Mouse (Mus musculus) stomach, postnatal 0 days (tissue): ENCODE data around the gene Zfp830. TPM values are rescaled to one million over a fixed set of nuclear protein-coding genes. Genes with fewer than 3 reads are reported as not detected.

Experiments
- ATAC-seq: fragments of 200-750 bp; cut with Nextera tagmentation; 2 replicates; pipeline ENCODE4 v1.8.0; 2017; ENCODE audit not compliant: low FRiP score, low TSS enrichment
- DNase-seq: peaks from one replicate; pipeline ENCODE4 v3.0.0-alpha.2; 2016; ENCODE audit warnings: low spot score
- H3K27ac ChIP-seq: fragments of 300-500 bp; sonication (generic); replicated peaks from 2 replicates; pipeline ENCODE4 v1.5.1; 2014; ENCODE audit warnings: mild to moderate bottlenecking, control low read depth
- H3K27me3 ChIP-seq: fragments of 300-500 bp; sonication (generic); 2 replicates; pipeline ENCODE4 v1.6.1; 2014; ENCODE audit warnings: low read length; ENCODE audit not compliant: control insufficient read depth, insufficient read depth
- H3K36me3 ChIP-seq: fragments of 300-500 bp; sonication (generic); 2 replicates; pipeline ENCODE4 v1.6.1; 2014; ENCODE audit warnings: low read length, mixed read lengths; ENCODE audit not compliant: control insufficient read depth, insufficient read depth
- H3K4me1 ChIP-seq: fragments of 300-500 bp; sonication (generic); replicated peaks from 2 replicates; pipeline ENCODE4 v1.6.1; 2014; ENCODE audit warnings: antibody characterized with exemption; ENCODE audit not compliant: control insufficient read depth, insufficient read depth
- H3K4me2 ChIP-seq: fragments of 300-500 bp; sonication (generic); replicated peaks from 2 replicates; pipeline ENCODE4 v1.6.1; 2014; ENCODE audit warnings: low read depth, mild to moderate bottlenecking, control low read depth, moderate library complexity
- H3K4me3 ChIP-seq: fragments of 300-500 bp; sonication (generic); 2 replicates; pipeline ENCODE4 v1.5.1; 2014; ENCODE audit warnings: low read depth, low read length, control low read depth
- H3K9ac ChIP-seq: fragments of 300-500 bp; sonication (generic); 2 replicates; pipeline ENCODE4 v1.6.1; 2014; ENCODE audit warnings: mild to moderate bottlenecking, low read length, control low read depth, mixed read lengths
- H3K9me3 ChIP-seq: fragments of 300-500 bp; sonication (generic); 2 replicates; pipeline ENCODE4 v1.6.1; 2016; ENCODE audit warnings: low read length; ENCODE audit not compliant: control insufficient read depth
- CTCF ChIP-seq: IDR thresholded peaks from 2 replicates; pipeline ENCODE4 v1.5.1; 2016; ENCODE audit warnings: antibody characterized with exemption, low read depth, mild to moderate bottlenecking, moderate library complexity
- EP300 ChIP-seq: optimal IDR thresholded peaks from 2 replicates; pipeline ENCODE3; 2016; ENCODE audit warnings: antibody characterized with exemption
- WGBS: fragments of 180-500 bp; shearing (Covaris S2); extraction: QIAGEN DNeasy Blood & Tissue Kit; methylation state at CpG from one replicate; pipeline ENCODE4 v1.1.7; 2014; 5-methylcytosine and 5-hydroxymethylcytosine counted together
- polyA plus RNA-seq: library from polyadenylated mRNA; unstranded; fragments of >200 nt; fragmentation: Nextera tagmentation; extraction: Ambion mirVana; gene quantifications from 2 replicates; pipeline ENCODE4 v1.2.1, GENCODE M21; 2015

Zfp830 gene
- polyA plus RNA-seq, 1 experiment from 2014 or later = 19.2 TPM

DNA sequence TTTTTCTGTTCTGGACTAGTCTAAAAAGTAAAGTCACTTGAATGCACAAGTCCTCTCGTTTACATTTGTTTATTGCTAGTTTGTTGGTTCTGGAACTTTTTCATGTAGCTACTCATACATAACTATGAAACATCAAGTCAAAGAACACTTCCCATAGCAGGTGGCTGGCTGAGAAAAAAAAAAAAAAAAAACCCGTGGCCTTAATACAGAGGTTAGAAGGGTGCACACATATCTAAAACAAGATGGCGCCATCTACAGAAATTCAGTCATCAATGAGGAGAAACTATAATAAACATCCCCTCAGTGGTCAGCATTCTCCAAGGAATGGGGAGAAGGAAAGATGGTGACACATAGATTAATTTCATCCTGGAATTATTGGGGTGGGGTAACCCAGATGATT lies 43.2 kb downstream of the Zfp830 start:
- Histone ChIP-seq H3K9ac (no peak overlapping the region), H3K4me3 (no peak overlapping the region), H3K9me3 (no peaks in the 10 kb centered on the region), H3K4me2 (no peak overlapping the region), H3K4me1 (no peaks in the 10 kb centered on the region), H3K27ac (no peak overlapping the region), H3K27me3 (no peaks in the 10 kb centered on the region), H3K36me3 (peaks cover 20% of the 10 kb centered on the region; the same call in 1 of the 2 replicates)
- ATAC-seq (no peak), DNase-seq (no peak)
- TF ChIP-seq EP300 = no peak
- TF ChIP-seq CTCF = no peak
- 73% methylated on average over 3 of the region's 3 CpGs for WGBS

GRCm38 (mm10) chr11:82808485-82808884 lies 44.3 kb downstream of the Zfp830 start:
- no peak overlapping the region for H3K9ac ChIP-seq
- no peaks in the 10 kb centered on the region for H3K9me3 ChIP-seq
- DNase-seq (no peak), ATAC-seq (no peak)
- TF ChIP-seq EP300 = no peak
- no peak for TF ChIP-seq CTCF
- 73% methylated on average over 5 of the region's 5 CpGs for WGBS
- no peaks in the 10 kb centered on the region for H3K27me3 ChIP-seq
- no peaks in the 10 kb centered on the region for H3K4me1 ChIP-seq
- H3K4me3 ChIP-seq = no peak overlapping the region
- no peak overlapping the region for H3K27ac ChIP-seq
- peaks cover 14% of the 10 kb centered on the region; the same call in 1 of the 2 replicates for H3K36me3 ChIP-seq
- H3K4me2 ChIP-seq = no peak overlapping the region

Other genes with a start within 250 kb of the Zfp830 start
- 0.23 and 0.29 TPM in 2 replicates for gene Cct6b, start within 50 bp of the Zfp830 start, polyA plus RNA-seq
- gene Lig3, start 16.8 kb downstream of the Zfp830 start, polyA plus RNA-seq = 13.4 and 13.7 TPM in 2 replicates
- gene Rffl, start 106.9 kb downstream of the Zfp830 start, polyA plus RNA-seq = 16.4 and 17.1 TPM in 2 replicates
- gene Rad51d, start 126.3 kb downstream of the Zfp830 start, polyA plus RNA-seq = 8.3 and 9.7 TPM in 2 replicates
- 0.08 TPM in 1 of 2 replicates, not detected in the other for gene Fndc8, start 127.8 kb downstream of the Zfp830 start, polyA plus RNA-seq
- gene Nle1, start 144.1 kb downstream of the Zfp830 start, polyA plus RNA-seq = 15.3 and 16.8 TPM in 2 replicates
- 0.99 and 1.2 TPM in 2 replicates for gene Unc45b, start 146.2 kb downstream of the Zfp830 start, polyA plus RNA-seq
- gene Slfn5, start 187.0 kb downstream of the Zfp830 start, polyA plus RNA-seq = 2.6 TPM in 2 replicates
- gene Slfn9, start 227.5 kb downstream of the Zfp830 start, polyA plus RNA-seq = 4.4 and 5.1 TPM in 2 replicates